Mouse (Mus musculus) hindbrain, embryonic 16.5 days (tissue): ENCODE measurements around the gene Wnt3. TPM values are rescaled to one million over a fixed set of nuclear protein-coding genes. Genes with fewer than 3 reads are reported as not detected.

Source experiments
- ATAC-seq: fragments of 200-750 bp; cut with Nextera tagmentation; 2 replicates; pipeline ENCODE4 v1.8.0; 2017; ENCODE audit warnings: moderate TSS enrichment, moderate library complexity
- H3K27ac ChIP-seq: fragments of 300-500 bp; sonication (generic); 2 replicates; pipeline ENCODE4 v1.5.1; 2014; ENCODE audit warnings: low read depth, mild to moderate bottlenecking, control low read depth, low read length, moderate library complexity
- H3K27me3 ChIP-seq: fragments of 300-500 bp; sonication (generic); replicated peaks from 2 replicates; pipeline ENCODE4 v1.6.1; 2014; ENCODE audit warnings: low read length; ENCODE audit not compliant: control insufficient read depth, insufficient read depth
- H3K36me3 ChIP-seq: fragments of 300-500 bp; sonication (generic); 2 replicates; pipeline ENCODE4 v1.6.1; 2014; ENCODE audit warnings: mild to moderate bottlenecking, low read length, moderate library complexity, mixed read lengths; ENCODE audit not compliant: control insufficient read depth, insufficient read depth
- H3K4me1 ChIP-seq: fragments of 300-500 bp; sonication (generic); 2 replicates; pipeline ENCODE4 v1.6.1; 2014; ENCODE audit warnings: low read depth, low read length; ENCODE audit not compliant: control insufficient read depth, insufficient read depth
- H3K4me2 ChIP-seq: fragments of 300-500 bp; sonication (generic); 2 replicates; pipeline ENCODE4 v1.6.1; 2014; ENCODE audit warnings: mild to moderate bottlenecking, low read length, control low read depth, moderate library complexity
- H3K4me3 ChIP-seq: fragments of 300-500 bp; sonication (generic); 2 replicates; pipeline ENCODE4 v1.5.1; 2014; ENCODE audit warnings: mild to moderate bottlenecking, low read length, control low read depth, moderate library complexity
- H3K9ac ChIP-seq: fragments of 300-500 bp; sonication (generic); 2 replicates; pipeline ENCODE4 v1.6.1; 2014; ENCODE audit warnings: low read depth, mild to moderate bottlenecking, control low read depth, low read length, moderate library complexity
- H3K9me3 ChIP-seq: fragments of 300-500 bp; sonication (generic); 2 replicates; pipeline ENCODE4 v1.6.1; 2014; ENCODE audit warnings: mild to moderate bottlenecking, low read length, moderate library complexity; ENCODE audit not compliant: control insufficient read depth
- WGBS: fragments of 180-500 bp; shearing (Covaris S2); extraction: QIAGEN DNeasy Blood & Tissue Kit; methylation state at CpG from one replicate; pipeline ENCODE4 v1.1.7; 2014; 5-methylcytosine and 5-hydroxymethylcytosine counted together
- polyA plus RNA-seq: library from polyadenylated mRNA; unstranded; fragments of >200 nt; fragmentation: Nextera tagmentation; extraction: Ambion mirVana; gene quantifications from 2 replicates; pipeline ENCODE4 v1.2.1, GENCODE M21; 2015

Gene Wnt3
- polyA plus RNA-seq, 1 experiment from 2014 or later: 12.1 TPM

DNA sequence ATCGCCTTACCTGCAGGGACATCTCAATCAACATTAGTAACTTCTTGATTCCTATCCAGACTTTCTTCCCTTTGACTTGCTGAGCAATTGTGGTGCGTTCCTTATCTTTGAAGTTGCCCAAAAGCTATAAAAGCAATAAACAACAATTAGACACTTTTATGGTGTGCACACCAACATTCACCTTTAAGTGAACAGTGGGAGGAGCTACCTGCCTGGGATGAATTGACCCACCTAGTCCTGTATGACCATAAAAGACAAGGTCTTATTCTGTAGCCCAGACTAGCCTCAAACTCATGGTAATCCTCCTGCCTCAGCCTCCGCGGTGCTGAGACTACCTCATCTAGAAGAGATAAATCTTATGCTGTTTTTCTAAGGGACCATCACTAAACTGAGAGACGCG lies 53.3 kb downstream of the Wnt3 start:
- Histone ChIP-seq H3K9ac (no peak overlapping the region), H3K27ac (no peak overlapping the region), H3K4me1 (no peaks in the 10 kb centered on the region), H3K4me3 (no peak overlapping the region), H3K27me3 (no peaks in the 10 kb centered on the region), H3K9me3 (no peaks in the 10 kb centered on the region), H3K36me3 (peaks cover 22% of the 10 kb centered on the region), H3K4me2 (no peak overlapping the region)
- 98% methylated on average over 6 of the region's 6 CpGs for WGBS
- no peak for ATAC-seq

GRCm38 (mm10) chr11:103828866-103829265 lies 54.9 kb downstream of the Wnt3 start:
- no peak for ATAC-seq
- Histone ChIP-seq H3K36me3 (peaks cover 8% of the 10 kb centered on the region), H3K9ac (no peak overlapping the region), H3K4me3 (no peak overlapping the region), H3K4me2 (no peak overlapping the region), H3K27ac (no peak overlapping the region), H3K9me3 (no peaks in the 10 kb centered on the region), H3K4me1 (no peaks in the 10 kb centered on the region), H3K27me3 (no peaks in the 10 kb centered on the region)
- 83% methylated on average over 7 of the region's 7 CpGs for WGBS

DNA sequence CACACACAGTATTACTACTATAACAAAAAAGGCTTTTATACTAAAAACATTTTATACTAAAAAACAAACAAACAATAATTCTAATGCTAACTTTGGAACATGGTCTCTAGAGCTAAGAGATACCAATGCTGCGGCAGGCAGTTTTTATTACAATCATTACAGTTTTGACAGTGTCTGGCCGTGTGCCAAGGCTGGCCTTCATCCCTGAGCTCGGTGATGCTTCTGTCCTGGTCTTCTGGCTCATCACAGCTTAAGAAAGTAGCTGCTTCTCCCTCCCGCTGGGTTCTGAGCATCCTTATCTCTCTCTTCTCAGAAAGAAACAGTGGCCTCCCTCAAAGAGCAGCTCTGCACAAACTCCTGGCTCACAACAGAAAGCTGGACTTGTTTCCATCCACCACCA lies 56.0 kb downstream of the Wnt3 start:
- peaks cover 8% of the 10 kb centered on the region; the same call in 1 of the 2 replicates for H3K36me3 ChIP-seq
- no peak for ATAC-seq
- H3K9me3 ChIP-seq: no peaks in the 10 kb centered on the region
- no peak overlapping the region for H3K4me3 ChIP-seq
- no peak overlapping the region for H3K27ac ChIP-seq
- WGBS: 69% methylated on average over 4 of the region's 4 CpGs
- H3K4me2 ChIP-seq: no peak overlapping the region
- no peak overlapping the region for H3K9ac ChIP-seq
- no peaks in the 10 kb centered on the region for H3K4me1 ChIP-seq
- no peaks in the 10 kb centered on the region for H3K27me3 ChIP-seq

DNA sequence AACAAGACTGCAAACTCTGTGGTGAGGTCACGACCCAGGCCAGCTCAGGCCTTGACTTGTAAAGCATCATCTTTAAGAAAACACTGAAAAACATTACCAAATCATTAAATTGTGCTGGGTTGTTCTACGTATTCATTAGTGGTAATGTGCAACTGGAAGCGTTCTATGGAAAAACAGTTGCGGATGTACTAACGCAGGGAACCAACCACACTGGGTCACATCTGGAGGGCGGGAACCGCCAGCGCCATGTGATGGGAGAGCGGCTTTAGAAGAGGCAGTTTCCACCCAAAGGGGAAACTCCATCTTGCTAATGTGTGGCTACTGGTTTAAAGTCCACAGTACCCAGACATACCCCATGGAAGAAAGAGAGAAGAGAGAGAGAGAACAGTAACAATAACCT lies 56.5 kb downstream of the Wnt3 start:
- no peaks in the 10 kb centered on the region for H3K27me3 ChIP-seq
- no peaks in the 10 kb centered on the region for H3K4me1 ChIP-seq
- WGBS: 95% methylated on average over 9 of the region's 9 CpGs
- ATAC-seq: no peak
- H3K27ac ChIP-seq: no peak overlapping the region
- H3K4me3 ChIP-seq: no peak overlapping the region
- peaks cover 4% of the 10 kb centered on the region; the same call in 1 of the 2 replicates for H3K36me3 ChIP-seq
- H3K9me3 ChIP-seq: no peaks in the 10 kb centered on the region
- H3K4me2 ChIP-seq: no peak overlapping the region
- H3K9ac ChIP-seq: no peak overlapping the region

- Histone ChIP-seq H3K27me3 (no peaks in the 10 kb centered on the region), H3K9me3 (no peaks in the 10 kb centered on the region), H3K27ac (no peak overlapping the region), H3K4me1 (no peaks in the 10 kb centered on the region), H3K36me3 (peaks cover 8% of the 10 kb centered on the region), H3K4me3 (no peak overlapping the region), H3K4me2 (no peak overlapping the region), H3K9ac (no peak overlapping the region)
- no peak for ATAC-seq
- WGBS: 80% methylated on average over 3 of the region's 3 CpGs
Measured at GRCm38 (mm10) chr11:103831766-103832165, 57.8 kb downstream of the Wnt3 start.

DNA sequence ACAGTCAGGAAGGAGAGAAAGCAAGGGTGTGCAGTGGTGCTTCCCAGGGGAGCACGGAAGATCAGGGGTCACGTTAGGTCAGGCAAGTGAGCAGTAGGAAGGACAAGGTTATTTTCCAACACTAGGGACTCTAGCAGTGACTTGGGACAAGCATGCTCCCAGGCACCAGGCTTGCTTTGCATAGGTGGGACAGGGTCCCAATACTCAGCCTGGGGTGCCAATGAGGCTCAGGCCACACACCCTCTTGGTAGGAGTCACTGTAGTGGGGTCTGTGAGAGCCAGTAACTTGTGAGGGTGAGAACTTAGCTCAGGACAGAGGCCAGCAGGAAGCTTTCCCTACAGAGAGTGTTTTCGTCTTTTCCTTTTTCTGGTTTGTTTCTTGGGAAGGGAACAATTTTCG lies 58.4 kb downstream of the Wnt3 start:
- Histone ChIP-seq H3K4me1 (no peaks in the 10 kb centered on the region), H3K27me3 (no peaks in the 10 kb centered on the region), H3K36me3 (peaks cover 8% of the 10 kb centered on the region), H3K4me3 (no peak overlapping the region), H3K4me2 (no peak overlapping the region), H3K9ac (no peak overlapping the region), H3K9me3 (no peaks in the 10 kb centered on the region), H3K27ac (no peak overlapping the region)
- 83% methylated on average over 4 of the region's 4 CpGs for WGBS
- ATAC-seq: no peak

- Histone ChIP-seq H3K9me3 (no peaks in the 10 kb centered on the region), H3K27ac (no peak overlapping the region), H3K9ac (no peak overlapping the region), H3K27me3 (no peaks in the 10 kb centered on the region), H3K4me1 (peaks cover 14% of the 10 kb centered on the region), H3K4me2 (no peak overlapping the region), H3K4me3 (no peak overlapping the region), H3K36me3 (peaks cover 4% of the 10 kb centered on the region; the same call in 1 of the 2 replicates)
- no peak for ATAC-seq
- 76% methylated on average over 2 of the region's 2 CpGs for WGBS
Measured at GRCm38 (mm10) chr11:103838955-103839354, 65.0 kb downstream of the Wnt3 start.

GRCm38 (mm10) chr11:103840834-103841233 lies 66.9 kb downstream of the Wnt3 start:
- Histone ChIP-seq H3K36me3 (peaks cover 6% of the 10 kb centered on the region), H3K4me1 (peaks cover 14% of the 10 kb centered on the region), H3K9me3 (no peaks in the 10 kb centered on the region), H3K27me3 (no peaks in the 10 kb centered on the region), H3K9ac (0 out of 2 replicates have a peak overlapping the region, but pooled peaks have one; percentile 23), H3K27ac (peak overlapping the region; percentile 52), H3K4me2 (peak overlapping the region; percentile 31), H3K4me3 (no peak overlapping the region)
- WGBS: 3% methylated on average over 11 of the region's 11 CpGs
- ATAC-seq: peak; percentile 86

- Histone ChIP-seq H3K27me3 (no peaks in the 10 kb centered on the region), H3K4me1 (peaks cover 5% of the 10 kb centered on the region), H3K9me3 (no peaks in the 10 kb centered on the region), H3K9ac (no peak overlapping the region), H3K27ac (no peak overlapping the region), H3K4me2 (no peak overlapping the region), H3K4me3 (no peak overlapping the region), H3K36me3 (peaks cover 11% of the 10 kb centered on the region)
- ATAC-seq: no peak
- 95% methylated on average over 11 of the region's 11 CpGs for WGBS
Measured at GRCm38 (mm10) chr11:103848287-103848686, 74.3 kb downstream of the Wnt3 start.
